Mouse (Mus musculus) thymus, postnatal 36 days (tissue): Measurements from ENCODE around the gene Smdt1.
"Not testable (repeated sequence)": the region's sequence is repeated elsewhere in the genome, so short reads cannot be mapped to it uniquely, and the experiment has no call there.

Source experiments
- DNase-seq, 2 experiments: peaks; one replicate each; pipeline ENCODE4 v3.0.0; 2022; ENCODE audit warnings: mixed read lengths in 2 of 2

Gene Smdt1

GRCm38 (mm10) chr15:82343368-82344287 lies 4.9 kb downstream of the Smdt1 start:
- DNase-seq, result no peak

DNA sequence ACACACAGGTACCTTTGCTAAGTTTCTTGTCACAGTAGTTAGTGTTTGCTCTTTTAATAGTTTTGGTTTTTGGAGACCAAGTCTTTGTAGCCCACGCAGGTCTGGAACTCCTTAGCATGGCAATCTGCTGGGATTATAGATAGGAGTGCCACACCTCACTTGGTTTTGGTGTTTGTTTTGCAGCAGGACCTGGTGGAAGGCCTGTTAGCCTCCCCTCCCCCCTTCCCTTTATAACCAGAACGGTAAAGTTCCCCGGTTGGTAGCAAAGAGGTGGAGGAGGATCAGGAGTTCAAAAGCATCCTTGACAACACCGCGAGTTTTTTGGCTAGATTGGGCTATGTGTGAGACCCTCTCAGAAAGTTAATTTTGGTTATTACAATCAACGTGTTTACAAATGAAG lies 6.2 kb downstream of the Smdt1 start:
- DNase-seq, result no peak

GRCm38 (mm10) chr15:82345820-82346470 lies 7.2 kb downstream of the Smdt1 start:
- DNase-seq, result peak; percentile 96 to 98

GRCm38 (mm10) chr15:82346580-82347302 lies 8.0 kb downstream of the Smdt1 start:
- DNase-seq, result no peak

GRCm38 (mm10) chr15:82347303-82347676 lies 8.5 kb downstream of the Smdt1 start:
- no peak for DNase-seq

DNA sequence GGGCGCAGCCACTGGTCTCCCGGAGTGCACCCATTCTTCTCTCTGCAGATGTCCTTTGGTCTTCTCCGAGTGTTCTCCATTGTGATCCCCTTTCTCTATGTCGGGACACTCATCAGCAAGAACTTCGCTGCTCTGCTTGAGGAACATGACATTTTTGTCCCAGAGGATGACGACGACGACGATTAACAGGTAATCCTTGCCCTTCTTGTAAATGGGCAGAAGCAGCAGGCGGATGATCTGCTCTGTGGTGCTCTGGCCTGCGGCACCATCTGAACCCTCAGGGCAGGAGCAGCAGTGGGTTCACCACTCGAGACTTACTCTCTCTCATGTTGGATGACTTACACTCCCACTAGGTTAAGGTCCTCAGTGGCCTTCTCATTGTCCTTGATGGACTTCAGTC lies 9.1 kb downstream of the Smdt1 start:
- no peak for DNase-seq

- DNase-seq, result no peak
Measured at GRCm38 (mm10) chr15:82348258-82348998, 9.7 kb downstream of the Smdt1 start.

GRCm38 (mm10) chr15:82348999-82349341 lies 10.2 kb downstream of the Smdt1 start:
- no peak for DNase-seq

- no peak for DNase-seq
Measured at GRCm38 (mm10) chr15:82350349-82350748, 11.6 kb downstream of the Smdt1 start.

DNA sequence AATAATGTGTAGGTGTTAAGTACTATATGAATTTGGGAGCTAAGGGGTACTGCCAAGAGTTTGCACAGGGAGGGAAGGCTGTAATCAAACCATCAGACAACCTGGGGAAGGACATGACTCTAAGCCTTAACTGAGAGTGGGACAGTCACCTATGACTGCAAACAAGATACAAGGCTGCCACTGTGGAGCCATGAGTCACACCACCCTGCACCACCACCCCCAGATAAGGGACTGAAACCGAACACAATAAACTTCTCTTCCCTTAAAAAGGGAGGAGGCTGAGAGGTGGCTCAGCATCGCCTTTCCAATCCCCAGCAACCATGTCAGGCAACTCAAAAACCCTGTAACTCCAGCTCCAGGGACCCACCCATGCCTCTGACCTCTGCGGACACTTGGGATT lies 12.7 kb downstream of the Smdt1 start:
- DNase-seq, result no peak

DNA sequence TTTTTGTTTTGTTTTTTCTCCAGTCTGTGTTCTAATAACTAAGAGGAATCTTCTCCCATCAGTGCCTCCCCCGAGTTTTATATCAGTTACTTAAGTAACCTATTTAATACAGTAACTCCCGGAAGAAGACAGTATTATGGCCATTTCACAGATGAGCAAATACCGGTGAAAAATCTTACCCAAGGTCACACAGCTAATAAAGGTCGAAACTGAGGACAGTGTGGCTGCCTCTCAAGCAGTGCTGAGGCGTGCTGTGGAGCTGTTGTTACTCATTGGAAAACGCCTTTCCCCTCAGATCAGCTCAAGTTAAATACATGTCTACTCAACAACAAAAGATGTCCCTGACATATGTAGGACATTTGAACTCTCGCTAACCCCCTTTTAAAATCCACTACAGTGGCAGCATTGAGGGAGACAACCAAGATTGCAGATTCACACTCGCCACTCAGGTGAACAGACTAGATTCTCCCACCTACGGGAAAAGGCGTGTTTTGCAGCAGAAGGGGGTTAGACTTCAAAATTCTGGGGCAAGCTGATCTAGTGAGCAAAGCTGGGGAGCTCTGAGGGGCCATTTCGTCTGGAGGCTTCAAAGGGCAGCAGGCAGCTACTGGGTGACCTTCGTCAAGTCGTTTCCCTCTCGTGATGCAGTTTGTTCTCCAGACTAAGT lies 14.5 kb downstream of the Smdt1 start:
- DNase-seq, result peak in 1 of 2 experiments; percentile 25

GRCm38 (mm10) chr15:82353745-82354113 lies 15.0 kb downstream of the Smdt1 start:
- no peak for DNase-seq

- peak; percentile 94 to 97 for DNase-seq
Measured at GRCm38 (mm10) chr15:82354126-82354945, 15.6 kb downstream of the Smdt1 start, which contains the start of gene Ndufa6. Ndufa6 (minus strand) TSS chr15:82354322.

DNA sequence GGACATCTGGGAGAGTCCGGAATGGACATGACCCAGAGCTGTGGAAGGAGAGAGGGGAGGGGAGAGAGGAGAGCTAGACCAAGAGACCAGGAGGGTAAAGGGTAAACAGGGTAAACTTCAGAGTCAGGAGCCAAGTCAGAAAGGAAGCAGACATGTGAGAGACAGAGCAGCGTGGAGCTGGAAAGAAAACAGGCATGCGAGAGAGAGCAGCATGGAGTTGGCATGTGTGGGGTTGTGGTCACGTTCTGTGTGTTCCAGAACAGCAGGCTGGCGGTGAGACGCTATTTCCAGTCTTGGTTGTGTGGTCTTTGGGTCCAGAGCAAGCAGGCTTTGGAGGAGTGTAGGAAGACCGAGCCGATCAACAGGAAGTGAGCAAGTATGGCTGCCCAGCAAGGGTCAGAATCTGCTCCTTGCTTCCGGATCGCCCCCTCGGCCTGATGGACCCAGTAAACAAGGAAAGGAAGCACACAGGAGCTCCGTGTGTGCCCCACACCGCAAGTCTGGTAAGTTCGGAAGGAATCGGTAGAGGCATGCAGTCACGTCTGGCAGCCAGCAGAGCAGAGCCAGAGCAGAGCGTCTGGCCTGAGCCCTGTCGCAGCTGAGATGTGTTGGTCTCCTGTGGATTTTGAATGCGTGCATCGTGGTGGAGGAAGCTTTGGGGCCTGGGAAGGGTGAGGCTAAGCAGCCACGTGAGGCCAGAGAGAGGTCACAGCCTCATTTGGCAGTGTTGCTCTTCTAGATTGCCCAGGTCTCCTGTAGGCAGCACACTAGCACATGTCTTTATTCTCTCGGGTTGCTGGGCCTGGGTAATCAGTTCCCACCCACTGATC lies 19.9 kb downstream of the Smdt1 start:
- no peak for DNase-seq

DNA sequence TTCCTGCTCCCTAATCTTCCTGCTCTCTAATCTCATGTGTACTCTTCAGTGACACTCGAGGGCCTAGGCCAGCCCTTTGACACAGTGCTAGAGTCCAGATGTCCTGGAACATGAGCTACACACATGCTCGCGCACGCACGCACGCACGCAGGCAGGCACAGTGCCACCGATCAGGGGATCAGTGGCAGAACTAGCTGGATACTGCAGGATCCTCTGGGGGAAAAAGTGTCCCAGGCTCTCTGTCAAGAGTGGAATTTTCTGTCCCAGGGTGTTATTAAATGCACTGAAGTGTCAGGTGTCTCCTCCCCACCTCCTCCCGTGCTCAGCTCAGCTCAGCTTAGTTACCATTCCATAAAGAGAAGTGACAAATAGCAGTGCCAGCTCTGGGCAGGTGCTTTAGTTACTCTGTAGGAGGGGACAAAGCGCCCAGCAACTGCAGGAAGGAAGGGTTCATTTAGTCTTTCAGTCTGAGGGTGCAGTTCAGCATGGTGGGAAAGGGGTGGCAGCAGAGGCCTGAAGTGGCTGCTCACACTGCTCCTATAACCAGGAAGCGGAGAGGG lies 22.8 kb downstream of the Smdt1 start:
- DNase-seq, result peak; percentile 35 to 52

GRCm38 (mm10) chr15:82362234-82362633 lies 23.5 kb downstream of the Smdt1 start:
- DNase-seq, result no peak

DNA sequence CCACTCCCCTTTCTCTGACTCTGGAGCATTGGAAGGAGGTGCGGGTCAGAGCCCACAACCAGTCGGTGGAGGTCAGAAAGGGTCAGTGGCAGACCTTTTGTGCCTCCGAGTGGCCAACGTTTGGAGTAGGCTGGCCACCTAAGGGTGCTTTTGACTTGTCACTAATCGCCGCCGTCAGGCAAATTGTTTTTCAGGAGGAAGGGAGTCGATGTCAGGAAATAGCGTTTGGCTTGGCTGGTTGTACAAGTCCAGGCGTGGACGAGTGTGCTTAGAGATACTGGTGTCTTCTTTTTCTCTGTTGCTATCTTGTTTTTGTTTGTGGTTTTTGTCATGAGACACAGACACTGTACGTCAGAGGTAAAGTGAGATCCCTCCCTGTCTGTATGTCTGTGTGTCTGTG lies 25.0 kb downstream of the Smdt1 start:
- DNase-seq, result not testable (repeated sequence)

GRCm38 (mm10) chr15:82364561-82364960 lies 25.8 kb downstream of the Smdt1 start:
- DNase-seq, result not testable (repeated sequence)

DNA sequence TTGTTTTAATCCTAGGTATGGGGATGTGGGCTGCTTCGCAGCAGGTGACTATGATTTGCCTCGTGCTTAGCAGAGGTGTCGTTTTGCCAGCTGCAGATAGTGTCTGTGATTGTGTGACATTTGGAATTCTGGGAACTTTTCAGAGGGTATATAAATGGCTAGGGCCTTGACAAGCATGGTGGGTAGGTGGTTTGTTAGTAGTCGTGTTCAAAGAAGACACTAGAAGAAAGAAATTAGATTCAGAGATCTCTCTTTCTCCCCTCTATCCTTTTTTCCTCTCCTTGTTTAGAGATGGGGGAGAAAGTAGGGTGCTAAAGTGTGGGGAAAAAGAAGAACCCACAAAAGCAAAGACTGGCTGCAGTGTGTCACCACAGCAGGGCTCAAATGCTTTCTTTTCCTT lies 29.4 kb downstream of the Smdt1 start:
- DNase-seq, result no peak

DNA sequence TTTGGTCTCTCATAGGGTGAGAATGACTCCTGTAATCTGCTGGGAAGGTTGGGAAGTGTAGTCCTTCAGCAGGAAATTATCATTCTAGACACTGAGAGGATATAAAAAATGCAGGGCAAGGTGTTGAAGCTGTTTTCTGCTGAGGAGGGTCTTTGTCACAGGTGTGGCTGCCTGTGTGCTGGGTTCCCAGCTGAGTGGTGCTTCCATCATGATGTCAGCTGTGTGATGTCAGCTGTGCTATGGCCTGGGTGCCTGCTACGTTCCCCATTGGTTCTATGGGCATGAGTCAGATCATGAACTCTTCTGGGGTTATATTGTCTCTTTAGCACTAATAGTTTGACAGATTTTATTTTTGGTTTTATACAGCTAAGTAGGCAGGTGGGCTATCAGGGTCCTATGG lies 30.1 kb downstream of the Smdt1 start:
- DNase-seq, result no peak
